27 mouse cellular contexts compared by ENCODE assay signal in the genomic region with DNA sequence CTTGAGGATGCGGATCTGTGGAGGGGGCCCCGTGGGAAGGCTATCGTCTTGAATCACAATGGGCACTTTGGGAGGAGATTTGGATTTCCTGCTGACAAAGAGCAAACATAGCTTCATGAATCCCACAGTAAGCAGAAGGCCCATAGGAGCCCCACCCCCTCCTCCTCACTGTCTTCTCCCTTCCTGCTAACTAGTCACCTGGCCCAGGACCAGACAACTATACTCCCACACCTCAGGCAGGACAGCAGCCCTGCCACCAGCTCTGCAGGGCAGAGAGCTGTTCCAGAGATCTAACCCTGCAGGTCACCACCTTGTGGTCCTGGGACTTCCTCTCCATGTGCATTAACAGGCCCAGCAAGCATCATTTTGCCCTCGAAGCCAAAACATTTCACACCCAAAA. TPM values are rescaled to one million over a fixed set of nuclear protein-coding genes. Genes with fewer than 3 reads are reported as not detected.
DNase-seq lines count a peak whose midpoint lies in the region; ATAC-seq lines count a peak whose summit lies in the region.
"Had no signal": no experiment of that assay in that cellular context is flagged by ENCODE, and none has a peak within 500 bp of the region (broad histone marks: within the 10 kb centered on the region; RNA-seq: fewer than 3 reads in every experiment).

No protein-coding gene starts in this region.

- H3K27me3 ChIP-seq in heart, embryonic 12.5 days (replicated peaks), result no peaks in the 10 kb centered on the region
- H3K27me3 ChIP-seq: embryonic facial prominence, embryonic 12.5 days; forebrain, embryonic 12.5 days; hindbrain, embryonic 12.5 days; limb, embryonic 13.5 days; liver, embryonic 12.5 days; megakaryocyte, embryonic 14.5 days; neural tube, embryonic 12.5 days had no signal

- peaks cover 50% of the 10 kb centered on the region for H3K4me1 ChIP-seq in heart, embryonic 12.5 days (replicated peaks)

- no peak overlapping the region for H3K4me3 ChIP-seq in heart, embryonic 12.5 days
- H3K4me3 ChIP-seq: embryonic facial prominence, embryonic 12.5 days; erythroblast, embryonic 14.5 days; forebrain, embryonic 12.5 days; hindbrain, embryonic 12.5 days; limb, embryonic 13.5 days; liver, embryonic 12.5 days; megakaryocyte, embryonic 14.5 days; neural tube, embryonic 12.5 days had no signal

- 85% methylated on average over 4 of the region's 4 CpGs for WGBS in heart, embryonic 12.5 days

- 0 out of 2 replicates have a peak overlapping the region, but pooled peaks have one; percentile 25 for H3K9ac ChIP-seq in heart, embryonic 12.5 days
- H3K9ac ChIP-seq: embryonic facial prominence, embryonic 12.5 days; forebrain, embryonic 12.5 days; hindbrain, embryonic 12.5 days; limb, embryonic 13.5 days; liver, embryonic 12.5 days; neural tube, embryonic 12.5 days had no signal

- intact Hi-C loops in left cerebral cortex, postnatal 14 days (cut with DNase I), result loop anchor here (5.0 kb wide), 1 partner anchor 41 kb away; the partner anchor contains the start of gene Necap2

- H3K4me2 ChIP-seq in heart, embryonic 12.5 days, result no peak overlapping the region
- H3K4me2 ChIP-seq: embryonic facial prominence, embryonic 12.5 days; forebrain, embryonic 12.5 days; hindbrain, embryonic 12.5 days; limb, embryonic 13.5 days; liver, embryonic 12.5 days; neural tube, embryonic 12.5 days had no signal

- ATAC-seq in heart, embryonic 12.5 days (ENCODE audit: insufficient number of reproducible peaks, low FRiP score), result no peak
- ATAC-seq: inflammation-experienced regulatory T-cells, adult 6 months; liver, embryonic 12.5 days had no signal

- H3K27ac ChIP-seq in heart, embryonic 12.5 days (ENCODE audit: poor library complexity, severe bottlenecking), result no peak overlapping the region
- H3K27ac ChIP-seq: embryonic facial prominence, embryonic 12.5 days; forebrain, embryonic 12.5 days; hindbrain, embryonic 12.5 days; limb, embryonic 13.5 days; liver, embryonic 12.5 days; neural tube, embryonic 12.5 days had no signal

- H3K36me3 ChIP-seq in heart, embryonic 12.5 days, result peaks cover 45% of the 10 kb centered on the region

- DNase-seq in heart, adult 8-10 months (ENCODE audit: low spot score), result no peak
- DNase-seq in kidney, adult 18-20 months, result peak; percentile 12
- no peak for DNase-seq in kidney, adult 11 months
- DNase-seq in lung, postnatal 10 days, result peak; percentile 42
- no peak for DNase-seq in lung, postnatal 25 days (ENCODE audit: low spot score)
- no peak for DNase-seq in left cerebral cortex, postnatal 14 days (ENCODE audit: low spot score in 2 of 2)
- DNase-seq: cerebellum, postnatal 10 days; kidney, postnatal 10 days; lung, adult 18-20 months; lung, postnatal 14 days; midbrain, embryonic 14.5 days had no signal

- no peaks in the 10 kb centered on the region for H3K9me3 ChIP-seq in heart, embryonic 12.5 days (replicated peaks)
- H3K9me3 ChIP-seq: embryonic facial prominence, embryonic 12.5 days; forebrain, embryonic 12.5 days; hindbrain, embryonic 12.5 days; limb, embryonic 13.5 days; liver, embryonic 12.5 days; megakaryocyte, embryonic 14.5 days; neural tube, embryonic 12.5 days had no signal

RNA-seq across cellular contexts. Expression of gene Szrd1, which starts 20.9 kb away (rescaled TPM):
- polyA plus RNA-seq in heart, embryonic 12.5 days (2016; fragmentation: Nextera tagmentation; extraction: Ambion mirVana), result 32.9 and 33.4 TPM in 2 replicates
- 100 to 1,000 TPM in 2 of 4 experiments, 10 to 100 TPM in 2; 87.5 to 111 (median 98.0) TPM for total RNA-seq in heart, adult 8-10 months (2022)
- 10 to 100 TPM; 43.8 to 48.6 TPM for total RNA-seq in left cerebral cortex, postnatal 14 days (2021)

RNA-seq across cellular contexts. Expression of gene Fbxo42, which starts 29.0 kb away (rescaled TPM):
- polyA plus RNA-seq in heart, embryonic 12.5 days (2016; fragmentation: Nextera tagmentation; extraction: Ambion mirVana), result 18.2 and 20.0 TPM in 2 replicates
- 10 to 100 TPM in 2 of 4 experiments, 1 to 10 TPM in 2; 8.4 to 11.5 (median 10.0) TPM for total RNA-seq in heart, adult 8-10 months (2022)
- 10 to 100 TPM; 31.6 to 38.8 TPM for total RNA-seq in left cerebral cortex, postnatal 14 days (2021)

RNA-seq across cellular contexts. Expression of gene Spata21, which starts 30.6 kb away (rescaled TPM):
- polyA plus RNA-seq in heart, embryonic 12.5 days (2016; fragmentation: Nextera tagmentation; extraction: Ambion mirVana), result not detected in 2 replicates
- total RNA-seq in heart, adult 8-10 months (2022), result not detected
- total RNA-seq in left cerebral cortex, postnatal 14 days (2021), result under 1 TPM; 0.20 to 0.38 TPM
- total RNA-seq: adrenal gland, postnatal 14 days had no signal
- polyA plus RNA-seq: brain, embryonic 14.5 days; C2C12; erythroblast, embryonic 14.5 days; heart, postnatal 0 days; hindbrain, embryonic 12.5 days; liver, embryonic 12.5 days; midbrain, embryonic 14.5 days; spleen, adult 2 months; urinary bladder, adult 2 months had no signal

RNA-seq across cellular contexts. Expression of gene Necap2, which starts 40.5 kb away (rescaled TPM):
- 43.2 and 44.3 TPM in 2 replicates for polyA plus RNA-seq in heart, embryonic 12.5 days (2016; fragmentation: Nextera tagmentation; extraction: Ambion mirVana)
- total RNA-seq in heart, adult 8-10 months (2022), result 10 to 100 TPM; 14.7 to 18.2 (median 15.9) TPM
- 10 to 100 TPM; 45.4 to 50.2 TPM for total RNA-seq in left cerebral cortex, postnatal 14 days (2021)

RNA-seq across cellular contexts. Expression of gene Crocc, which starts 58.3 kb away (rescaled TPM):
- polyA plus RNA-seq in heart, embryonic 12.5 days (2016; fragmentation: Nextera tagmentation; extraction: Ambion mirVana), result 6.3 and 6.7 TPM in 2 replicates
- 1 to 10 TPM; 3.5 to 6.8 (median 5.3) TPM for total RNA-seq in heart, adult 8-10 months (2022)
- 10 to 100 TPM; 51.0 to 52.7 TPM for total RNA-seq in left cerebral cortex, postnatal 14 days (2021)

Comparison
In these comparisons a context has a peak if more than half of its experiments do, and no peak if none do; other contexts are left out.
1. DNase-seq: peak in kidney, adult 18-20 months (single experiment) and lung, postnatal 10 days (single experiment); none in heart, adult 8-10 months (single experiment), kidney, adult 11 months (single experiment), lung, postnatal 25 days (single experiment) and left cerebral cortex, postnatal 14 days (0 of 2).